Mouse (Mus musculus) heart, embryonic 12.5 days (tissue): ENCODE measurements at regions not wholly inside any gene's neighbourhood (a gene's known extent, or its start where the extent isn't known, plus 50 kb on each side); places are given as distances from the start of the nearest gene placed in this dataset.

ENCODE experiments used
- ATAC-seq: fragments of 200-750 bp; cut with Nextera tagmentation; 2 replicates; pipeline ENCODE4 v1.8.0; 2017; ENCODE audit warnings: moderate TSS enrichment, moderate library complexity; ENCODE audit not compliant: insufficient number of reproducible peaks, low FRiP score
- H3K27ac ChIP-seq: fragments of 300-500 bp; sonication (generic); 2 replicates; pipeline ENCODE4 v1.5.1; 2016; ENCODE audit warnings: mild to moderate bottlenecking, moderate library complexity; ENCODE audit not compliant: poor library complexity, severe bottlenecking
- H3K27me3 ChIP-seq: fragments of 300-500 bp; sonication (generic); replicated peaks from 2 replicates; pipeline ENCODE4 v1.6.1; 2016; ENCODE audit warnings: mild to moderate bottlenecking, moderate library complexity
- H3K36me3 ChIP-seq: fragments of 300-500 bp; sonication (generic); 2 replicates; pipeline ENCODE4 v1.6.1; 2016; ENCODE audit warnings: mild to moderate bottlenecking, moderate library complexity
- H3K4me1 ChIP-seq: fragments of 300-500 bp; sonication (generic); replicated peaks from 2 replicates; pipeline ENCODE4 v1.6.1; 2016; ENCODE audit warnings: mild to moderate bottlenecking
- H3K4me2 ChIP-seq: fragments of 300-500 bp; sonication (generic); 2 replicates; pipeline ENCODE4 v1.6.1; 2016; ENCODE audit warnings: mild to moderate bottlenecking, moderate library complexity
- H3K4me3 ChIP-seq: fragments of 300-500 bp; sonication (generic); 2 replicates; pipeline ENCODE4 v1.5.1; 2016; ENCODE audit warnings: mild to moderate bottlenecking
- H3K9ac ChIP-seq: fragments of 300-500 bp; sonication (generic); 2 replicates; pipeline ENCODE4 v1.6.1; 2016; ENCODE audit warnings: mild to moderate bottlenecking, moderate library complexity
- H3K9me3 ChIP-seq: fragments of 300-500 bp; sonication (generic); replicated peaks from 2 replicates; pipeline ENCODE4 v1.6.1; 2016; ENCODE audit warnings: mild to moderate bottlenecking, moderate library complexity
- WGBS: fragments of 180-500 bp; shearing (Covaris S2); methylation state at CpG from one replicate; pipeline ENCODE4 v1.1.7; 2016; 5-methylcytosine and 5-hydroxymethylcytosine counted together

DNA sequence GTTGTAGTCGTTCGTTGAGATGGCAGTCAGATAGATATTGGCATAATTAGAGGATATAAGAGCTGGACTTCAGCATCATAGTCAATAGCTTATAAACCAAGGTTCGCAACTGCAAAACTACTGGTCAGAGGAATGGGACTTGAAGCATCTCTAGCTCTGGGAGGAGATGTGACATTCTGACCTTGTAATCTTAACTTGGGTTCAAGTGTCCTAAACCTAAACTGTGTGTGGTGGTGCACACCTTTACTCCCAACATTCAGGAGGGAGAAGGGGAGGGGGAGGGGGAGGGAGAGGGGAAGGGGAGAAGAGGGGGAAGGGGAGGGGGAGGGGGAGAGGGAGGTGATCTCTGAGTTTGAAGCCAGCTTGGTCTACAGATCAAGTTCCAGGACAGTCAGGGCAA, 89.1 kb upstream of the Gnai1 start:
- H3K4me2 ChIP-seq: no peak overlapping the region
- no peaks in the 10 kb centered on the region for H3K36me3 ChIP-seq
- 0 out of 2 replicates have a peak, but pooled peaks cover 2% of the 10 kb centered on the region for H3K9me3 ChIP-seq
- no peak overlapping the region for H3K4me3 ChIP-seq
- ATAC-seq: no peak
- H3K9ac ChIP-seq: no peak overlapping the region
- no peaks in the 10 kb centered on the region for H3K27me3 ChIP-seq
- no peak overlapping the region for H3K27ac ChIP-seq
- H3K4me1 ChIP-seq: no peaks in the 10 kb centered on the region
- WGBS: 80% methylated on average over 3 of the region's 3 CpGs

DNA sequence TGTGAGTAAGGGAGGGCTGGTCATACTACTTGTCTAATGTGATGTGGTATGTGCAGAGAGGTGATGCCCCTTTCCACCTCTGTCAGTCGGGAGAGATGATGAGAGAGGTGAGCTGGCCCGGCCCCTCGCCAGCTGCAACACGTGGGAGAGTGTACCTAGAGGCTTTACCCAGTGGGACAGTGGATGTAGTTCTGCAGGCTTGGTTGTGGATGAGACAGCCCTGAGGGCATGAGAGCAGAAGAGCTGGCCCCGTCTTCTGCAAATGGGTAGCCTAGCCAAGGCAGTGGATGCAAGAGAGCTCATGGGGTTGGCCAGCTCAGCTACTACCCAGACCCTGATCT, 88.1 kb upstream of the Gnai1 start:
- WGBS: 82% methylated on average over 5 of the region's 5 CpGs
- no peak overlapping the region for H3K4me2 ChIP-seq
- 0 out of 2 replicates have a peak, but pooled peaks cover 2% of the 10 kb centered on the region for H3K9me3 ChIP-seq
- no peak overlapping the region for H3K4me3 ChIP-seq
- no peaks in the 10 kb centered on the region for H3K36me3 ChIP-seq
- no peak overlapping the region for H3K9ac ChIP-seq
- no peak for ATAC-seq
- no peaks in the 10 kb centered on the region for H3K4me1 ChIP-seq
- H3K27me3 ChIP-seq: no peaks in the 10 kb centered on the region
- H3K27ac ChIP-seq: no peak overlapping the region

DNA sequence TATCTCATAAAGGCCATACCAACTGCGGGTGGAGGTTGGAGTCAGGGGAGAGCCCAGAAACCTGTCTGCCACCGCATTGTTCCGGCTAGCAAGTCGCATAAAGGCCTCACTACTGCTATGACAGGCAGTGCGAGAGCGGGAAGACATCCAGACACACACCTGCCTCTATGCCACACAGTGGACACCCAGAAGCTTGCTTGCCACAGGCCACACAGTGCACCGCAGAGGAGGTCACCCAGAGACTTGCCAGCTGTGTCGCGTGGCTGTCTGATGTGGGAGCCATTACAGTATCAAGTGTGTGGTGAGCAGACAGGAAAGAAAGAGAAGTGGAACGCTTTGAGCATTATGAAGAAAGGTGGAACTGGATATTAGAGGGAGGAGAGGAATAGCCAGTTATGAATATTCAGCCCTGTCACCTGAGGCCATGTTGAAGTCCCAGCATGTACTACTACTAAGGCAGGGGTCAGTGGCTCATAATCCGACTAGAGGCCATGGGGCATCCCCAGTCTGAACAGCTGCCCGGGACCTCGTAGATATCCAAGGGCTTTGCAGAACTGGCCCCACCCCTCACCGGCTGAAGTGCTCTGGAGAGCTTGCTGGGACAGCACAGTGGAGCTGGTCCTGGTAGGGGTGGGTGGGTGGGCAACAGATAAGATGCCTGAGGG, 87.6 kb upstream of the Gnai1 start:
- no peak for ATAC-seq
- no peak overlapping the region for H3K27ac ChIP-seq
- H3K27me3 ChIP-seq: no peaks in the 10 kb centered on the region
- no peak overlapping the region for H3K4me2 ChIP-seq
- no peaks in the 10 kb centered on the region for H3K4me1 ChIP-seq
- no peak overlapping the region for H3K9ac ChIP-seq
- 81% methylated on average over 14 of the region's 14 CpGs for WGBS
- no peaks in the 10 kb centered on the region for H3K36me3 ChIP-seq
- H3K9me3 ChIP-seq: 0 out of 2 replicates have a peak, but pooled peaks cover 2% of the 10 kb centered on the region
- H3K4me3 ChIP-seq: no peak overlapping the region

DNA sequence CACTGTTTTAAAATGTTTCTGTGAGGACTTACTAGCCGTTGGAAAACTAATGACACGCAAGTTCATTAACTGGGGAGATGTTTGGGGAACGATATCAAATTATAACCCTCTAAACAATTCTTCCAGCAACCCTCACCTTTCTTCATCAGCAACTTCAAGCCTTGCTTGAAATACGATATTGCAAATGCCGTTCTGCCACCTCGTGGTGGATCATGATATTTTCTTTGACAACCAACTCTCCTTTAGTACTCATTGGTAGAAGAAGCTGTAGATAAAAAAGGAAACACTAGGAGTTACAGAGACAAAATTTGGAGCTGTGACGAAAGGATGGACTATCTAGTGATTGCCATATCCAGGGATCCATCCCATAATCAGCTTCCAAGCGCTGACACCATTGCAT, 85.8 kb upstream of the Gnai1 start:
- Histone ChIP-seq H3K36me3 (no peaks in the 10 kb centered on the region), H3K9ac (no peak overlapping the region), H3K27ac (no peak overlapping the region), H3K9me3 (0 out of 2 replicates have a peak, but pooled peaks cover 2% of the 10 kb centered on the region), H3K27me3 (no peaks in the 10 kb centered on the region), H3K4me3 (no peak overlapping the region), H3K4me2 (no peak overlapping the region), H3K4me1 (no peaks in the 10 kb centered on the region)
- WGBS: 15% methylated on average over 8 of the region's 8 CpGs
- no peak for ATAC-seq

DNA sequence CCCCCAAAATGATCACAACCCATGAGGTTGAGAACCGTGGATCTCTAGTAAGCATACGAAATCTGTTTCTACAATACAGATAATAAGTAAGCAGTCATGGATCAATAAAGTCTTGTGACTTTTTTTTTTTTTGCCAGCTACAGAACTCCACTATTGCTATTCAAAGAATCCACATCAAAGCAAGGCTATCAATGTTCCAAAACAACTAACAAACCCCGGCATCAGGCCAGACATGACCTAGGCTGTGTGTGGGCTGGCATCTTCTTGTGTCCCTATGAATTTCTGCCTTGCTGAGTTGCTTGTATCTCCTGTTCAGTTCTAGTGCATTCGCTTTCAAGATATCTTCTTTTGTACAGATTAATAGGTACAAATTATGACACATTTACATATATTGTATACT, 79.8 kb upstream of the Gnai1 start:
- Histone ChIP-seq H3K27ac (no peak overlapping the region), H3K4me1 (no peaks in the 10 kb centered on the region), H3K4me2 (no peak overlapping the region), H3K9me3 (no peaks in the 10 kb centered on the region), H3K4me3 (no peak overlapping the region), H3K36me3 (no peaks in the 10 kb centered on the region), H3K9ac (no peak overlapping the region), H3K27me3 (no peaks in the 10 kb centered on the region)
- ATAC-seq: no peak
- 74% methylated on average over 4 of the region's 4 CpGs for WGBS

DNA sequence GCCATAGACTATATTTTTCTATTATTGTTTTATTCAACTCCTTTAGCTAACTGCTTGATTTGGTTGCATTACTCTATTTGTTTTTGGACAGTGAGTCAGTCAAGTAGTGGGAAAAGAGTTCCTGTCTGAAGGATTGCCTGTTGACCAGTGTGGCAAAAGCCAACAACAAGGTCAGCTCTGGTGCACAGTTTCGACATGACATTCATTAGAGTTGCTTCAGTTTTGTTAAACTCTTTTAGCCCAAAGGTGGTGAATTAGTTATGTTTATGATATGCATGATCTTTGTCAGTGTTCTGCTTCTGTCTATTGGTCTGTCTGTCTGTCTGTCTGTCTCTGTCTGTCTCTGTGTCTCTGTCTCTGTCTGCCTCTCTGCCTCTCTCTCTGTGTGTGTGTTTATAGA, 79.1 kb upstream of the Gnai1 start:
- no peaks in the 10 kb centered on the region for H3K36me3 ChIP-seq
- no peak overlapping the region for H3K9ac ChIP-seq
- H3K4me3 ChIP-seq: no peak overlapping the region
- H3K9me3 ChIP-seq: no peaks in the 10 kb centered on the region
- 75% methylated on average over 1 of the region's 1 CpGs for WGBS
- no peaks in the 10 kb centered on the region for H3K4me1 ChIP-seq
- H3K4me2 ChIP-seq: no peak overlapping the region
- no peak for ATAC-seq
- H3K27me3 ChIP-seq: no peaks in the 10 kb centered on the region
- no peak overlapping the region for H3K27ac ChIP-seq

DNA sequence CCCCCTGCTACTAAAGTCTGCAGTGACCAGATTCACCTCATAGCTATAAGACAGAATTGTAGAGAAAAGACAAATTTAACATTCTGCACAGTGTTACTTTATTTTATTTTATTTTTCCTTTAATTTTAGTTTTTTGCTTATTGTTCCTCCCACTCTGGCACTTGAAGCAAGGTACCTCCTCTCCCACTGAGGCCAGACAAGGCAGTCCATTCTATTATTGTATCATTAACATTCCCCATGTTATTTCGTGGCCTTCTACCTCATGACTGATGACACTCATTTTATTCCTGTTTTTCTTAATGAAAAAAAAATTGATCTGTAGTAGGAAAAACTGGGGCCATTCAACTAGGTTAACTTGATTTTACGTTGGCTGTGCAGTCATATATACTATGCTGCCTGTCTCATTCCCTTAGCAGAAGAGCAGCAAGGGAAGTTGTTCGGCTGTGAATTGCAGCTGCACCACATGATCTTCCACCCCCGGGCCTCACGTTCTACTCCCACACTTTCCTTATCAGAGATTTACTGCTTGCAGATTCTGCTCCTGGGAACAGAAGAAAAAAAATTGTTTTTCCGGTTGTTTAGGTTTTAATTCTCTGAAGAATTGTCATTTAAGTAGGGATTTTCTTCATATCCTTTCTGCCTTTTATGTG, 76.1 kb upstream of the Gnai1 start:
- H3K4me2 ChIP-seq: no peak overlapping the region
- no peaks in the 10 kb centered on the region for H3K4me1 ChIP-seq
- no peaks in the 10 kb centered on the region for H3K36me3 ChIP-seq
- ATAC-seq: no peak
- H3K9me3 ChIP-seq: no peaks in the 10 kb centered on the region
- no peaks in the 10 kb centered on the region for H3K27me3 ChIP-seq
- H3K4me3 ChIP-seq: no peak overlapping the region
- H3K9ac ChIP-seq: no peak overlapping the region
- no peak overlapping the region for H3K27ac ChIP-seq
- WGBS: 35% methylated on average over 6 of the region's 6 CpGs

DNA sequence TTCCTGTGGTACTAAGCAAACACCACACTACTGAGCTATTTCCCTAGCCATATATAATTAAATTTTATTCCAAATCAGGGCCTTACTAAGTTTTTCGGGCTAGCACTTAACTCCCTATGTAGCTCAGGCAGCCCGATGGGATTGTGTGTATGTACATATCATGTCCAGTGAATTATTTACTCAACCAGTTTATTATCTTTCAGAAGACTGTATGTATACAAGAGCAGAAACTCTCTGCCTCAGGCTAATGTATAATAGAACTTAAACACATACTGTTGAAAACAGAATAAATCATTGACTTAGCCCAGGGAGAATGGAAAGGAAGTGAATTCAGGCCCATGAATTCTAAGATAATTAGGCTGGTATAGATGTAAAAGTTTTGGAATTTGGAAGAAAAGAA, 74.1 kb upstream of the Gnai1 start:
- Histone ChIP-seq H3K4me3 (no peak overlapping the region), H3K27ac (no peak overlapping the region), H3K9ac (no peak overlapping the region), H3K36me3 (no peaks in the 10 kb centered on the region), H3K4me2 (no peak overlapping the region), H3K4me1 (no peaks in the 10 kb centered on the region), H3K9me3 (no peaks in the 10 kb centered on the region), H3K27me3 (no peaks in the 10 kb centered on the region)
- 79% methylated on average over 2 of the region's 2 CpGs for WGBS
- no peak for ATAC-seq

DNA sequence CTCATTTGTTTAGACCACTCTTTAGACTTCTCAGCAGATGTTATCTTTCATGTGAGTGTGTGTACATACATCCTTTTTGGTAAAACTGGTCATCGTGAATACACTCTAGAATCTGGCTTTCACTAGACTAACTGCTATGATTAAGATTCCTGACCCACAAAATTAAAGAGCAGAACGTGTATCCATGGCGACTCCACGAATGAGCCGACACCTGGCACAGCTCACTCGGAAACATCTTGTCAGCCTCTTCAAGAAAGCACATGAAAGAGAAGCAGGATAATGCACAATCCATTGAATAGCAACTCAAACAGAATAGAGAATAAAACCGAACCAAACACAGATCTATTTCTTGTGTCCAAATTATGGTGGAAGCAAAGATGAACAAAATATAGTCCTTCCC, 73.1 kb upstream of the Gnai1 start:
- H3K4me3 ChIP-seq: no peak overlapping the region
- H3K9ac ChIP-seq: no peak overlapping the region
- H3K4me2 ChIP-seq: no peak overlapping the region
- no peaks in the 10 kb centered on the region for H3K36me3 ChIP-seq
- no peak for ATAC-seq
- no peaks in the 10 kb centered on the region for H3K27me3 ChIP-seq
- H3K9me3 ChIP-seq: no peaks in the 10 kb centered on the region
- no peaks in the 10 kb centered on the region for H3K4me1 ChIP-seq
- H3K27ac ChIP-seq: no peak overlapping the region
- 73% methylated on average over 7 of the region's 7 CpGs for WGBS

DNA sequence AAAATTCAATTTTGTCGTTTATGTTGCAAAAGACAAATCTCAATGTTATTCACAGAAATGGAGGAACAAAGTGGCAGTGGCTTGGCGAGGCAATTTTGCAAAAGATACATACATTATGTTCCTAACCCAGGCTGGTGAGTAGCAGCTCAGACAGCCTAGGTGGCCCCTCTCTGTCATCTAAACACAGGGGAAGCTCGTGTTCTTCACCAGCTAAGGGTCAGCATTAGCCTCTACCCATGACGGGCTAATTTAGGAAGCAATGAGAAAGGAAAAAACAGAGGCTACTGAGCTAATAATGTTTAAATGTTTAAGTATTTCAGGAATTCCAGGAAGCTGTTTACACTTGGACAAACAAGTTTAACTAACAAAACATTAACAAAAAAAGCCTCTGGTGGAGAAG, 64.9 kb upstream of the Gnai1 start:
- H3K9ac ChIP-seq: no peak overlapping the region
- H3K4me1 ChIP-seq: no peaks in the 10 kb centered on the region
- H3K27me3 ChIP-seq: no peaks in the 10 kb centered on the region
- no peaks in the 10 kb centered on the region for H3K9me3 ChIP-seq
- H3K4me3 ChIP-seq: no peak overlapping the region
- ATAC-seq: no peak
- no peak overlapping the region for H3K4me2 ChIP-seq
- 64% methylated on average over 4 of the region's 4 CpGs for WGBS
- H3K27ac ChIP-seq: no peak overlapping the region
- no peaks in the 10 kb centered on the region for H3K36me3 ChIP-seq

DNA sequence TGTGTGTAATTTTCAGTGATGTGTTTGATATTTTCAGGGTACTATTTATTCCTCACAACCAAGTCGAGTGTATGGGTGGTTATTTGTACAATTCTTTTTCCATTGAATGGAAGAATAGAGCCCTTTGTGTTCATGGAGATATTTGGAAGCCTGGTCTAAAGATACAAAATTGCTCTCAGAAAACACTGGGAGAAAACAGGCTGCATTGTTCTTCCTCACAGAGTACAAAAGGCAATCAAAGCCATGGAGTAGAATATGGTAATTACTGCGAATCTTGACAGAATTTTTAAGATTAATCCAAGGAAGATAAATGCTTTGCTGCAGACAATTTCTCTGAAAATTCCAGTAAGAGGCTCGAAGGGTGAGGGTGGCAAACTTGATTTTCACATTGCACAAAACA, 54.7 kb upstream of the Gnai1 start:
- Histone ChIP-seq H3K4me2 (no peak overlapping the region), H3K27ac (no peak overlapping the region), H3K36me3 (no peaks in the 10 kb centered on the region), H3K4me1 (no peaks in the 10 kb centered on the region), H3K9ac (no peak overlapping the region), H3K27me3 (no peaks in the 10 kb centered on the region), H3K4me3 (no peak overlapping the region), H3K9me3 (no peaks in the 10 kb centered on the region)
- ATAC-seq: no peak
- 52% methylated on average over 3 of the region's 3 CpGs for WGBS
